Mouse (Mus musculus) embryo, embryonic 9.5 days (tissue): Measurements from ENCODE around the gene Prrx2.
A peak's percentile ranks its signal among the peaks of the same experiment; 100 is the strongest.

Experiments
- DNase-seq: peaks from one replicate; pipeline ENCODE4 v3.0.0-alpha.2; 2017; ENCODE audit errors: extremely low spot score

Prrx2 gene

DNA sequence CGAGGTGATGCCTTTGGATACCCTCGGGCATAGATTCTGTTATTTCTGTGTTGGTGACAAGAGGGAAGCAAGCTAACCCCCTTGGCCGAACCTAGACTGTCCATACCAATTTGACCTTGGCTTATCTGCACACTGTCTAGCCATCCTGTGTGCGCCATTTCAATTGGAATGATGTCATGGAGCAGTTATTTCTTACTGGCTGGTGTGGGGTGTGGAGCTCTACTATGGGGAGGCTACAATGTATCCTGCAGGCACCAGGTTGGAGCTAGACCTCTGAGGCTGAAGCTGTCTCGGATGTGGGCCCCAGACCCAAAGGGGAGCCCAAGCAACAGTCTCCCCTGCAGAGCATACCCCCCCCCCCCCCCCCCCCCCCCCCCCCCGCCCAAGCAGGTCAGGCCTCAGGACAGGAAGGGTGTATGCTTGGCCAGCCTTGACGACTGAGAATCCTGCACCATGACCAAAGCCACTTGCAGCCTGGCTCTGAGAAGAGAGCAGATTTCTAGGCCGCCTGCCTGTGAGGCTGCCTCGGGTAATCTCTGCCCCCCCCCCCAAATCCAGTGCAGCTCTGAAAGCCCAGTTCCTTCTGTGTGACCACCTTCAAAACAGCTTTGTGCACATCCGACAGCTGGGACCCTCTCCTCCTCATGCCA is at the start of gene Prrx2:
TSS of gene Prrx2 (plus strand) at position 600 of the 650 bp plus-strand sequence.
- no peak for DNase-seq

DNA sequence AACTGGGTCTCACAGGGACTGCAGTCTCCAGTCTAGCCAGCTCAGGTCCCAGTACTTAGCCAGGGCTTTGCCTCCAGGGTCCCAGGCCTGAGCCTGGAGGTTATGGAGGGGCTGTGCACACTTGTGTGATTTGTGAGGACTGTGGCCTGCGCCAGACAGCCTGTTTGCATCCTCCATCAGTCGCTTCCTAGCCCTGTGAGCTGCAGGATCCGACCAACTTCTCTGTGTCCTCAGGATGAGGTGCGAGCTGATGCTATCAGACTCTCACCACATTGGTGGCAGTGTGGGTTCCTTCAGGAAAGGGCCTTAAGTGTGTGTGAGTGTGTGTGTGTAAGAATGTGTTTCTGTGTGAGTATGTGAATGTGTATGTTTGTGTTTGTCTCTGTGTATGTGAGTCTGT is 47.3 kb upstream of the Prrx2 start:
- no peak for DNase-seq

DNA sequence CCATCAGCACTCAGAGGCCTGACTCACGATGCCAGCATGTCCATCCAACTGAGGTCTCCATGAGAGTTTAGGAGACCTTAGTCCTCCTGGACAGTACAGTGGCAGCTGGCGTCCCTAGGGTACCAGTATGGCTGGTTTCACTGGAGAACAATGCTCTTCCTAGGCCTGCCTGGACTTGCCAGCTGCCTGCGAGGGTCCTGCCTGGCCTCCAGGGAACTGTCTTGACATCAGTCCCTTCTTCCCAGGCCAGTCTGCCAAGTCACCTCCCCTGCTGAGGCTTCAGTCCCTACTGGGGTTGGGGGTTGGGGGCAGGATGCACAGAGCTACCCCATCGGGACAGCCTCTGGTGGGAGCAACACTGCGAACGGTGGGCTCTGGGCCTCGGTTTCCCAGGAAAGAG is 42.7 kb upstream of the Prrx2 start:
- no peak for DNase-seq

DNA sequence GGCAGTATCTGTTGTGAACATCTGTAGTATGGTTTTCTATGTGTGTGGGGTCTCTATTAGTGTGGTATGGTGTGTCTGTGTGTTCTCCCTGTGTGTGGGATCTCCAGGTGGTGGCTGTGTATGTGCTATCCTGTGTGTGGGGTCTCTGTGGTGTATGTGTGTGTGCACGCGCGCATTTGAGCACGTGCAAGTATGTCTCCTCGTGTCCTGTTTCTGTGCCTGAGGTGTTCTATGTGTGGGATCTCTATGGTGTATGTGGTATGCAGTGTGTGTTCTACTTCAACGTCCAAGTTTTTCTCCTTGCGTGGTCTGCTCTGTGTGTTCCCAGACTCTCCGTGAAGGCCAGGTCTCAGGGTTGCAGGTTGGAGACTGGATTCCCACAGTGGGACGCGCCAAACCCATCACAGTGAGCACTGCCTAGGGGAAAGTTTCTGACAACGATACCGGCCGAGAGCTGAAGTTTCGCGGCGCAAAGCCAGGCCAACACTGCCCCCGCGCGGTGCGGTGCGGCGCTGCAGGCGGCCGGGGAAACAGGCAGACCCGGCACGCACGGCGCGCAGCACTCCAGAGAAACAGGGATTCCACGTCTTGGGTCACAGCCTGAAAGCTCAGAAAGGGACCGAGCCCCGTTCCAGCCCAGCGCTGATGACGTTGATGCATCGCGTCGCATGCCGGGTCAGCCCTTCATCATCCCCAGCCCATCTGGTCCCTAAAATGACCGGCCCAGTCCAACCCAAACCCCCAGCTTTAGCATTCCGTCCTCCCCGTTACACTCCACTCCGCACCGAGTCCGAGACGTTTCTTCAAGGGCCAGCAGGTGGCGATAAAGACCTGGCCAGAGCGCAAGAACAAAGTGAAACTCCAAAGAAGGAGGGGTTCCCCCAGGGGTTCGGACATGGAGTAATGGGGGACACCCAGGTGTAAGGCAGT is 40.3 kb upstream of the Prrx2 start:
- peak; percentile 96 for DNase-seq

DNA sequence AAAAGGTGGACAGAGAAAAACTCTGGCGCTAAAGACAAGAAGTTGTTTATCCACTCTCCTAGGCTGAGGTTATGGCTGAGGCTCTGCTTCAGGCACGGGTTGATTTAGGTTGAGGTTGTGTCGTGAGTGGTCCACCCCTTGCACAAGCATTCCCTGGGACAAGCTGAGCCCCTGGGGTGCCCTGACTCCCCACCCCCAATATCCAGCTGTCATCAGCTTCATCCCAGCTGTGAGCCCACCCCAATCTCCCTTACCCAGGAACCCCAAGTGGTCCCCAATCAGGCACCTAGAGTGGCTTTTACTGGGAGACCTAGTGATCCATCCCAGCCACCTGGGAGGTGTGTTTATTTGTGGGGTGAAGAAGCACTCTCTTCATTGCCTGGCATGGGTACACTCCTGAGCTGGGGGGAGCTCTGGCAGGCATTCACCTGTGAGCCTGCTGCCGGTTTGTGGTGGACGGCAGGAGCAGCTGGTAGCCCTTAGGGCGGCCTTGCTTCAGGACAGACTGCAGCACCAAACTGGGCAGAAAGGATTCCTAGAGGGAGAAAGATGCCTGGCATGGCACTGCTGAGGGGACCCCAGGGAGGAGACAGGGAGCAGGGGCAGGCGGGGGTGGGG is 39.4 kb upstream of the Prrx2 start:
- no peak for DNase-seq

DNA sequence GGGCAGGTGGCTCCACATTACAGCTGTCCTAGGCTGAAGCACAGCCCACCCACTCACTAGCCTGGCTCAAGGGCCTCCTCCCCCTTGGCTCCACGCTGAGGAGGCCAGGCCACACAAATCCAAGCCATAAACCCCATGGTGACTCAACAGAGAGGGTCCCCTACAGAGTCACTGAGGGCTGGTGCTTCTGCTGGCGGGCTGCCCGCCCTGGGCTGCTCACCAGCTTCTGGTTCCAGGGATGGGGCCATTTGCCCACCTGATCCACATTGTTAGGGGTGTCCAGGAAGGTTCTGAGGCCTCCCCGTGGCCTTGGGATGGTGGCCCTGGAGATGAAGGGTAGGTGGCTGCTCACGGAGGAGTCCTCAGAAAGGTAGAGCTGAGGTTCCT is 38.9 kb upstream of the Prrx2 start:
- DNase-seq, result no peak

DNA sequence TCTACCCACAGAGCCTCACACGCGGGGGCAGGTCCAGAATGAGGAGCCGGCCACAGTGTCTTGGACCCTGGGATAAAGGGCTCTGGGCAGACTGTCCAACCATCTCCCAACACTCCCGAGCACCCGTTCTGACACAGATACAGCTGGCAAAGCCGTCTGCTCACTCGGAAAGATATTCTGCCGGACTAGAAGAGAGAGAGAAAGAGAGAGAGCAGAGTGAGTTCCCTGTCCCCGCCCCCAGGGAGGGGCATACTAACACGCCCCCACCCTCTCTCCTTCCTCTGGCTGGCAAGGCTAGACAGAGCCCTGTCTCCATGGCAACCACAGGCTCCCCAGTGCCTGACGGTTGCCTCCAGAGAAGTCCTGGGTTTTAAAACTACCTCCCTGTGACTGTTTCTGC is 38.4 kb upstream of the Prrx2 start:
- peak; percentile 80 for DNase-seq

DNA sequence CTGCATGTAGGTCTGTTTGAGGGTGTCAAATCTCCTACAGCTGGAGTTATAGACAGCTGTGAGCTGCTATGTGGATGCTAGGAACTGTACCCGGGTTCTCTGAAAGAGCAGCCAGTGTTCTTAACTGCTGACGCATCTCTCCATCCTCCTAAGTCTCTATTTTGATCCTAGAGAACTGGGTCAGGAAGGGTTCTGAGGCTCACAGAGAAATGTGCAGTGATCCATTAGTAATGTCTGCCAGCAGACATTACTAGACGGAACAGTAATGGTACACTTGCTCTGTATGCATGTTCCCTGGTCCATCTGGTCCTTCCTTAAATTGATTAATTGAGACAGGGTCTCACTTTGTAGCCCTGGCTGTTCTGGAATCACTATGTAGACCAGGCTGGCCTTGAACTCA is 35.3 kb upstream of the Prrx2 start:
- no peak for DNase-seq

DNA sequence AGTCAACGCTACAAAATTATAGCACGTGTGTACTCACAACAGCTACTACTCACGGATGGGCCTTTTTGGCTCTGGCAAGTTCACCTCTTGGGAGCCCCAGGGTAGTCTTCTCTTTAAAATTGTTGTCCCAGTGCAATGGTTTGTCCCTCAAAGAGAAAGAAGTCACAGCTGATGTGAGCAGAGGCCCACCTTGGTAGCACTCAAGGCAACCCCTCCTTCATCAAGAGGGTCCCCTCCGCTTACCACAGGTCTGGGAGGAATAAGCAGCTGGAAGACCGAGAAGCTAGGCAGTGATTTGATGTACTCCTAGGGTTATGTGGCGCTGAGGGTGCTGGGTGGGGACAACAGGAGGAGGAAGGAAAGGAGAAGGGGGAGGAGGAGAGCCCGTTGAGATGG is 34.1 kb upstream of the Prrx2 start:
- DNase-seq, result no peak

DNA sequence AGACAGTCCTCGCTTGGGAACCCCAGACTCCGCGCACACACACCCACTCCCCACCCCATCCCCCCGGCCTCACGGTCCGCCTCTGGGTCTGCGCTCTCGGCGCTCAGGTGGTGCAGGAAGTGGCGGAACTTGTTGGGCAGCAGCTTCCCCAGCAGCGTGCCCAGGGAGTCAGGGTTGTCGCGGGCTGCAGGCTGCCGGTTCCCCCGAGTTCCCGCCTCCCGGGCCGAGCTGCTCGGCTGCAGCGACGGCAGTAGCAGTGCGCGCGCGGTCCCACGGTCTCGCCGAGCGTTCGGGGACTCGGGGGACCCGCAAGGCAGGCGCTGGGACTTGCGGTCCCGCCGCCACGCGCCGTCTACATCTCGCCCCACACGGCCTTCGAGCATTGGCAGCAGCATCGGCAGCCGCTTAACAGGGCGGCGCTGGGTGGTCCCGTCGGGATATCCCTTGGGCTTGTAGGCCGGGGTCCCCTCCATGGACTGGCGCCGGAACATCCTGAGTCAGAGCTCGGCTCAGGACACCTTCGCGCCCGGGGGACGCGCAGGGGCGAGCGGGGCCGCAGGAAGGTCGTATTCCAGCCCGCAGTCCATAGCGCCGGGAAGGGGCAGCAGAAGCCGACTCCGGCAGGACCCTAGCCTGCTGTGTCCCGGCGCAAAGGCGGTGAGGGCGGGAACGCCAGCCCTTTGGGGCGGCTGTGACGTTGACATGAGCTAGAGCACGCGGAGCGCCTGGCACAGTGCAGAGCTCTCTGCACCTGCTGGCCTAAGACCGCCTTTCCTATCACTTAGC is 33.5 kb upstream of the Prrx2 start:
- peak; percentile 74 for DNase-seq

DNA sequence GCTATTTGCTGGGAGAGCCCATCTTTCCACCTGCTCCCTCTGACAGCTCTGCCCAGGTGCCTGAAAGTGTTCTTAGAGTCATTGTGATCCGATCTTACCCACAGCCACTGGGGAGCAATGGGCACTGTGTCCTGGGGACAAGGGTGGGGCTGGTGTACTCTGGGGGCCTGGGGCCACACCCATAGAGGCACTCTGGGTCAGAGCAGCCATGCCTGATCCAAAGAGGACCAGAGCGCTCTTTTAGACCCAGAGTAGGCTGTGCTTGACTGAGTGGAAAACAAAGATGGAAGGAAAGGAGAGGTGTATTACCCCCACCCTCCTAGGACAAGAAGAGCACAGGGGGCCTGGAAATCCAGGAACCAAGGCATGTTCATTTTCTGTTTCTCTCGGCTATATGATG is 31.2 kb upstream of the Prrx2 start, which contains the start of gene 1700001O22Rik:
TSS of gene 1700001O22Rik (minus strand) at position 58 of the 400 bp plus-strand sequence.
- no peak for DNase-seq

DNA sequence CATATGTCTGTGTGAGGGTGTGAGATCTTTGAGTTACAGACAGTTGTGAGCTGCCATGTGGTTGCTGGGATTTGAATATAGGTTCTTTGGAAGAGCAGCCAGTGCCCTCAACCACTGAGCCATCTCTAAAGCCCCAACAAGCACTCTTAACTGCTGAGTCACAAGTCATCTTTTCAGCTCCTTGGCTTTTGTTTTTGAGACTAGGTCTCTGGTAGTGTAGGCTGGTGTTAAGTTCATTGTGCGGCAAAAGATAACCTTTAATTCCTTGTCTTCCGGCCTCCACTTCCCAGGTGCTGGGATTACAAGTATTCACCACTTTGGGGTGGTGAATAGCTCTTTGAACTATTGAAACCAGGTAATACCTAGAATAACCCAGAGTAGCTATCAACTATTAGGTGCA is 28.8 kb upstream of the Prrx2 start:
- no peak for DNase-seq

DNA sequence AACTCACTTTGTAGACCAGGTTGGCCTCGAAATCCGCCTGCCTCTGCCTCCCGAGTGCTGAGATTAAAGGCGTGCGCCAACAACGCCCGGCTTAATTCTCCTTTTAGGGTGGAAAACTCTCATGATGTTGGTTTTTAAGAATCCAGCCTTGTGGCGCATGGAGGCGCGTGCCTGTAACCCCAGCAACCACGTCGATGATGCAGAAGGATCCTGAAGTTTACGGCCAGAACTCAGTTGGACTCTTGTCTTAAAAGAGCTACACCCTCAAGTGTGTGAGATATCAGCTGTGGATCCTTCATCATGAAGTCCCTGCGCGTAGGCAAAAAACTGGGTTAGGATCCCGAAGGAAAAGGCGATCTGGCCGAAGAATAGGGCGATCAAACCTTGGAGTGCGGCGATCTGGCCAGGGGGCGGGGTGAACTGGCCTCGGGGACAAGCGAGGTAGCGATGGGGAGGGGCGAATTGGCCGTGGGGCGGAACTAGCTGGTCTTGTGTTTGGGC is 27.6 kb upstream of the Prrx2 start:
- no peak for DNase-seq

DNA sequence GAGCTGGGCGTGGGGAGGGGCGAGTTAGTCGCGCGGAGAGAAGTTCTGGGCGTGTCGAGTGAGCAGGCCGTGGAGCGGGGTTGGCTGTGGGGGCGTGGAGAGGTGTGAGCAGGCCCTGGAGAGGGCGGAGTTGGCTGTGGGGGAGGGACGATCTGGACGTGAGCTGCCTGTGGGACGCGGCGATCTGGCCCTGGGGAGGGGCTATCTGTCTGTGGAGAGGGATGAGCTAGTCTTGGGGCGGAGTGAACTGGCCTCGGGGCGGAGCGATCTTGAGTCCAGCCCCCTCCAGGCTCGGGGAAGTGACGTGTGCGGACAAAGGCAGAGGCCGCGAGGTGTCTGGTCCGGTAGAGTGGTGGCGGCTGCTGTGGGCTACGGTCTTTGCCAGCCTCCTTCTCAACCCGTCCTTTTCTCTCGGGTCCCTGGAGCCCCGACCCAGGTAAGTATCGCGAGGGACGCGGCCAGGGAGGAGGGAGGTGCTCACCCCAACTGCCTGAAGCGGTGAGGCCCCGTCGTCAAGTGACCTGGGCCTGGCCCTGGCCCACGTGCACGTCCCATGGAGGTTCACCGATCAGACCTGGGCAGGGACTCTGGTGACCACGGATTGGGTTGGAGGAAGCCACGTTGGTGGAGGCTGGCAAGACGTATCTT is 27.0 kb upstream of the Prrx2 start, which contains the start of gene Ntmt1:
TSS of gene Ntmt1 (plus strand) at position 179 of the 648 bp plus-strand sequence.
- peak; percentile 100 for DNase-seq

DNA sequence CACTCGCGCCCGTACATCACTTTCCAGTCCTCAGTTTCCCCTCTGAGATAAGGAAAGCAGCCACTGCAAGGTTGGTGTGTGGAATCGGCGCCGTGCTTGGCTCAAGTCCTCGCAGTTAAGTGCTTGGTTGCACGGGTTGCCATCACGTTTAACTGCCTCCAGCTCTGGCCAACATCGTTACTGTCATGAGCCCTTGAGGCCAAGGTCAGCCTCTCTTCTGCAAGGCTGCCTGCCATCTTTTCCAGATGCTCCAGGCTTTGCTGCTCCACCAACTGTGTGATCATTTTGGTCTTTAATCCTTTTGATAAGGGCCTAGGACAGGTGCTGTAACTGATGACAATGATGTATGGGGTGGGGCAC is 26.5 kb upstream of the Prrx2 start:
- no peak for DNase-seq

DNA sequence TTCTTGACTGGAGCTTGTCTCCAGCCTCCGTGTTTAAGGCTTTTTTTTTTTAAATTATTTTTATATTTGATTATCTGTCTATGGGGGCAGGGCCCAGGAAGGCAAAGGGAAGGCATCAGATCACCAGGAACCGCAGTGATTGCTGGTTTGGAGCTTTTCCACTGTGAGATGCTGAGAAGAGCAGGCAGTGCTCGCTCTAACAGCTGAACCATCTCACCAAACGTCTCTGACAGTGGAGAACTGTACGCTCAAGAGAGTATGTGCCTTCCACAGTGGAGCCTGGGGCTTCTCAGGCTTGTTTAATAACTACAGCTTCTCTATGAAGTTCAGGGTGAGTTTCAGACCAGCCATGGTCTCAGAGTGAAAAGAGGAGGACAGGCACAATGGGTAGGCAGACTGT is 25.3 kb upstream of the Prrx2 start:
- DNase-seq, result no peak

DNA sequence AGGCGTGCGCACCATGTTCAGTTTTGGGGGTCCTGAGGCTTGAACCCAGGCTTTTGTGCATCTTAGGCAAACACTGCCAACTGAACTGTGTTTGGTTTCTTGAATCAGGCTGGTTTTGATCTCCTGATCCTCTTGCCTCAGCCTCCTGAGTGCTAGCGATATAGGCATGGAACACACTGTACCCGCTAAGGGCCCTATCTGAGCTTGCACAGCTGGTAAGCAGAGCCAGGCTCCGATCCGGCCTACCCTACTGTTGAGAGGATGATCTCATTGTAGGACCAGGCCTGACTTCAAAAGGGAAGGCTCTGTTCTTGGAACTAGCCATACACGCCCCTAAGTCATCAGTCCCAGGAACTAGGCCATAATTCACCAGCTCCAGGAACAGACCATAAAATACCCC is 24.2 kb upstream of the Prrx2 start:
- DNase-seq, result no peak

DNA sequence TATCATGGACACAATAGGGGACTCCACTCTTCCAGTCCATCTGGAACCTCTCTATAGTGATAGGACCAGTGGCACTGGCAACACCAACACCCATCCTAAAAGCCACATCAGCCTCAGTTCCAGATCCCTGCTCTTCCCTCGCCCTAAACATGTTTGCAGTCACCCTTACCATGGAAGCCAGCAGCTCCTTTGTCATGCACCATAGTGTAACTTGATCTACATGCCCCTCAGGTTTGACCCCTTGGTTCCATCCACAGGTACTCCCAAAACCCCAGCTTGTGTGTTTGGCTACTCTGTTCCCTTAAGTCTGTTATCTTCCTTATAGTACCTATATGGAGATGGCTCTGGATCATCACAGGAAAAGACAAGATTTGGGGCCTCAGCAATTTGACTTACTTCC is 18.4 kb upstream of the Prrx2 start:
- no peak for DNase-seq

DNA sequence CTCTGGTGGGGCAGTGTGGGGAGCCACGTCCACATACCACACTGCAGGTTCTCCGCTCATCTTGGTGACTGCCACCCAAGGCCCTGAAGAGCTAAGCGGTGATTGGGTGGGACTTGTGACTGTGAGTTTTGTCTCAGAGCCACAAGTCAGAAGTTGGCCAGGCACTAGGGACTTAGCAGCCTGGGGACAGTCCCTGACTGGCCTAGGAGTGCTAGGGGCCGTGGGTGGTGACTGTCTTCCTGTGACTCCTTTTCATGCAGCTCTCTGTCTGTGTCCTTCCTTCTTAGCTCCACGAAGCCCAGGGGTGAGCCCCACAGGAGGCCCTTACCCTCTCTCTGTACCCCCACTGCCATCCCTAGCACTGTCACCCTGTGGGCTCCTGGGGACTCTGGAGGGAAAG is 14.9 kb upstream of the Prrx2 start:
- DNase-seq, result no peak

DNA sequence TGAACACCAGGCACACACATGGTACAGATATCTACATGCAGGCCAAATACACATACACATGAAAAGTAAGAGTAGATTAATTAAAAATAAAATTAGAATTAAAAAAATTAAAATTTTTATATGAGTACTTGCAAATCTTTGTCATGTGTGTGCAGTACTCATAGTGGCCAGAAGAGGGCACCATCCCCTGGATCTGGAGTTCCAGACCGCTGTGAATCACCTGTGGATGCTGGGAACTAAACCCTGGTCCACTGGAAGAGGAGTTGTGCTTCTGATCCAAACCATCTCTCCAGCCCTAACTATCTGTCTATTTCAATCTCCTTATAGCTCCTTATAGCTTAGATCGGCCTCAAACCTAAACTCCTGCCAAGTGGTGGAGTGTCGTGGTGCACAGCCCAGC is 13.7 kb upstream of the Prrx2 start:
- DNase-seq, result no peak

DNA sequence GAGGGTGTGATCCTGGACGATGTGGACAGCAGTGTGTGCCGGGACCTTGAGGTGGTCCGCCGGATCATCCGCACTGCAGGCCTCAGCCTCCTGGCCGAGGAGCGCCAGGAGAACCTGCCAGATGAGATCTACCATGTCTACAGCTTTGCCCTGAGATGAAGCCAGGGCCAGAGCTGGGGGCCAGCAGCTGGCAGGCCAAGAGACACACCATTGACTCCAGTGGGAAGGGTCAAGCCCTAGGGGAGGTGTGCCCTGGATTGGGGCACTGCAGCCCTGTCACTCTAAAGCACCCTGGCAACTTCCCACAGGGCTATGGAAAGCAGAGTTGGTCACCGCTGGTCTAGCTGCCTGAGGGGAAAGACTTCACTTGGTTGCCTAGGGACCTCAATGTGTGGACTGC is 12.3 kb upstream of the Prrx2 start:
- DNase-seq, result no peak
